Mouse (Mus musculus) thymus, postnatal 25 days (tissue): ENCODE results near the gene Cyp2d11.
"Not testable (repeated sequence)": the region's sequence is repeated elsewhere in the genome, so short reads cannot be mapped to it uniquely, and the experiment has no call there.

ENCODE experiments used
- DNase-seq: peaks from one replicate; pipeline ENCODE4 v3.0.0; 2022

The Cyp2d11 gene

GRCm38 (mm10) chr15:82379871-82380713 lies 13.7 kb downstream of the Cyp2d11 start, which contains the start of gene Cyp2d22:
TSS of gene Cyp2d22 (minus strand) at chr15:82380260.
- DNase-seq = peak; percentile 39

DNA sequence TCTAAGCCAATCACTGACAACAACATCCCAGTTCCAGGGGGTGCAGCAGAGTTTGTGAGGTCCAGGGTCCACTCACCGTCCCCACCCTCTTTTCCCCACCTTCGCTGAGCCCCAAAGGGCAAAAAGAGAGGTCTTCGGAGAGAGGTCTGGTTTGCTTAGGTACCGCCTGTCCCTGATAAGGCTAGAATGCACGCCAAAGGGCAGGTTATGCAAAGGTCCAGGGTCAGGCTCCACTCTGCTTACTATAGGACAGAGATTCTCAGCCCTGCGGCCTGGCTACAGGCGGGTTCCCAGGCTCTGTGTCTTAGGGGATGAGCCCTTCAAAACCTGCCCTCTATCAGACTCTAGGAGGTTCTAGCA lies 14.3 kb downstream of the Cyp2d11 start:
- no peak for DNase-seq

- DNase-seq = no peak
These were observed 15.3 kb downstream of the Cyp2d11 start for GRCm38 (mm10) chr15:82378261-82379180.

- no peak for DNase-seq
These were observed 16.1 kb downstream of the Cyp2d11 start for GRCm38 (mm10) chr15:82377701-82378100.

GRCm38 (mm10) chr15:82376393-82377138 lies 17.3 kb downstream of the Cyp2d11 start:
- DNase-seq = no peak

GRCm38 (mm10) chr15:82375855-82376254 lies 18.0 kb downstream of the Cyp2d11 start:
- no peak for DNase-seq

DNA sequence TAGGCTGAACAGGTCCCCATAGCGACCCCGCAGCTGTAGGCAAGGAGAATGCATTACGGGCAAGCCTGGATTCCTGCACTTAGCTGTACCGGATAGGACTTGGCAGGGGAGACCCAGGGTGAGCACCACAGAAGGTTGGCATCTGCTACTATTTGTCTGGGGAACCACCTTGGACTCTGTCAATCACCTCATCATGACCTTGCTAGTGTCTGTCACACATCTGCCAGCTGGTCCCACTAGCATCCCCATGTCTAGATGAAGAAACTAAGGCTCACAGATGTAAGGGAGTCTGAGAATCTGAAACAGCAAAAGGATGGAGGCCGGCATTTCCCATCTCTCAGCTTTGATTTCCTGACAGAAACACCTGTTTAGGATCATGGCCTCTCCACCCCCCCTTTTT lies 19.4 kb downstream of the Cyp2d11 start:
- DNase-seq = no peak

DNA sequence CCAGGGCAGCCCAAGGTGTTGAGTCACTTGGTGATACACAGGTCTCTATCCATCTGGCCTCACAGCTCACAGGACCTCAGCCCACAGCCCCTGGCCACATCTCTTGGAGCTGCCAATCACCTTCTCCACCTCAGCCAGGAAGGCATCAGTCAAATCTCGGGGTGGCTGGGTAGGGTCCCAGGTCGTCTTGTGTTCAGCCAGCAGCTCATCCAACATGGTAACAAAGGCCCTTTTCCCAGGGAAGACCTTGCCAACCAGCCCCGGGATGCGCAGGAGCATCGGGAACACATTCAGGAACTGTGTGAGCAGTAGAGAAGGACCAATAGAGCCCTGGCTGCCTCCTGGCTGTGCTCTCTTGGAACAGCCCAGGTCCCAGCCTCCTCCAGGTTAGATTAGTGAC lies 20.8 kb downstream of the Cyp2d11 start:
- DNase-seq = no peak

- no peak for DNase-seq
These were observed 21.4 kb downstream of the Cyp2d11 start for GRCm38 (mm10) chr15:82372446-82372845.

DNA sequence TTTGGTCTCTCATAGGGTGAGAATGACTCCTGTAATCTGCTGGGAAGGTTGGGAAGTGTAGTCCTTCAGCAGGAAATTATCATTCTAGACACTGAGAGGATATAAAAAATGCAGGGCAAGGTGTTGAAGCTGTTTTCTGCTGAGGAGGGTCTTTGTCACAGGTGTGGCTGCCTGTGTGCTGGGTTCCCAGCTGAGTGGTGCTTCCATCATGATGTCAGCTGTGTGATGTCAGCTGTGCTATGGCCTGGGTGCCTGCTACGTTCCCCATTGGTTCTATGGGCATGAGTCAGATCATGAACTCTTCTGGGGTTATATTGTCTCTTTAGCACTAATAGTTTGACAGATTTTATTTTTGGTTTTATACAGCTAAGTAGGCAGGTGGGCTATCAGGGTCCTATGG lies 25.0 kb downstream of the Cyp2d11 start:
- DNase-seq = no peak

- DNase-seq = no peak
These were observed 25.7 kb downstream of the Cyp2d11 start for GRCm38 (mm10) chr15:82368146-82368545.

GRCm38 (mm10) chr15:82364561-82364960 lies 29.3 kb downstream of the Cyp2d11 start:
- not testable (repeated sequence) for DNase-seq

GRCm38 (mm10) chr15:82363801-82364200 lies 30.0 kb downstream of the Cyp2d11 start:
- DNase-seq = not testable (repeated sequence)

DNA sequence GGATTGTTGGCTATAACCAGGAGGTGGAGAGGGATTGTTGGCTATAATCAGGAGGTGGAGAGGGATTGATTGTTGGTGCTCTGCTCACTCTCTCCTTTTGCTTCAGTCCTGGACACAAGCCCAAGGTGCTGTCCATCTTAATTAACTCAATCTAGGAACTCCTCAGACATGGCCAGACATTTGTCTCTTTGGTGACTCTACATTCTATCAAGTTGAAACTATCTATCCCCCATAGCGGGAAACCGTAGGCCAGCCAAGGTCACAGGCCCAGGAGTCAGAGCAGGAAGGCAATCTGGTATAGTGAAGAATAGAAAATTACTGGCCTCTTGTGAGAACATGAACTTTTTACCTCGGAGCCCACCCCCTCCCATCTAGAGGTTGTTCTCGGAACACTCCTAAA lies 31.6 kb downstream of the Cyp2d11 start:
- no peak for DNase-seq

DNA sequence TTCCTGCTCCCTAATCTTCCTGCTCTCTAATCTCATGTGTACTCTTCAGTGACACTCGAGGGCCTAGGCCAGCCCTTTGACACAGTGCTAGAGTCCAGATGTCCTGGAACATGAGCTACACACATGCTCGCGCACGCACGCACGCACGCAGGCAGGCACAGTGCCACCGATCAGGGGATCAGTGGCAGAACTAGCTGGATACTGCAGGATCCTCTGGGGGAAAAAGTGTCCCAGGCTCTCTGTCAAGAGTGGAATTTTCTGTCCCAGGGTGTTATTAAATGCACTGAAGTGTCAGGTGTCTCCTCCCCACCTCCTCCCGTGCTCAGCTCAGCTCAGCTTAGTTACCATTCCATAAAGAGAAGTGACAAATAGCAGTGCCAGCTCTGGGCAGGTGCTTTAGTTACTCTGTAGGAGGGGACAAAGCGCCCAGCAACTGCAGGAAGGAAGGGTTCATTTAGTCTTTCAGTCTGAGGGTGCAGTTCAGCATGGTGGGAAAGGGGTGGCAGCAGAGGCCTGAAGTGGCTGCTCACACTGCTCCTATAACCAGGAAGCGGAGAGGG lies 32.3 kb downstream of the Cyp2d11 start:
- DNase-seq = peak; percentile 37

- DNase-seq = no peak
These were observed 35.2 kb downstream of the Cyp2d11 start for GRCm38 (mm10) chr15:82358431-82359260.

DNA sequence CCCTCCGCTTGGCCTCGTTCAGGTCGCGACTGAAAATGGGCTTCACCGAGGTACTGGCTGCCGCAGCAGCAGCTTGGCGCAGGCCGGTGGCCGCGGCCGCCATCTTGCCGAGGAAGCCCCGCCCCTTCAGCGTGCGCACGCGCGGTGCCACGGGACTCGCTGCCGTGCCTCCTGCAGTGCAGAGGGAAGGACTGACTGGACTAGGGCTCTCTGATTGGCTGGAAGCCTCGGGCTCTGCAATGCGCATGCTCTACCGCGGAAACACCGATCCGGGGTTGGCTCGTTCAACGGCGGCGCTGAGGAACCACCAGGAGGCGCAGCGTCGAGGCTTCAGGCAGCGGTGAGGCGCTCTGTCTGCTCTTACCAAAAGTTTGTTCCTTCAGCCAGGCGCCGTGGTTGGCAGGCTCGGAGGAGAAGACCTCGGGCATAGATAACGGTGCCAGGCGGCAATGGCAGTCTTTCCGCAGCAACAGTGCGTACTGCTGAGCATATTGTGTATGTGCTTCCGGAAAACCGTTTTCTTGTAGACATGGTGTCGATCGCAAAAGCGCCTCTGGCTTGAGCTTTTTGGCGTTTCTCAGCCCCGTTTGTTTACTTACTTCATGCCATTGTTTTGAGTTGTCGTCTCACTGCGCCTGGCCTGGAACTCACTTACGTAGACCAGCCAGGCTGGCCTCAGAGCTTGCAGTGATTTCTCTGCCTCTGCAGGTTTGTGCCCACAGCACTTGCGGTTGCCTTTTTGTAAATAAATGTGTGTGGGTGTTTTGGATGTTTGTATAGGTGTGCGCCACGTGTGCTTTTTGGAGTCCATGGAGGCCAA lies 39.5 kb downstream of the Cyp2d11 start, which contains the start of gene Ndufa6:
Gene Ndufa6, minus strand, starts transcription at position 197 of the 820 bp plus-strand sequence.
- DNase-seq = peak; percentile 96

DNA sequence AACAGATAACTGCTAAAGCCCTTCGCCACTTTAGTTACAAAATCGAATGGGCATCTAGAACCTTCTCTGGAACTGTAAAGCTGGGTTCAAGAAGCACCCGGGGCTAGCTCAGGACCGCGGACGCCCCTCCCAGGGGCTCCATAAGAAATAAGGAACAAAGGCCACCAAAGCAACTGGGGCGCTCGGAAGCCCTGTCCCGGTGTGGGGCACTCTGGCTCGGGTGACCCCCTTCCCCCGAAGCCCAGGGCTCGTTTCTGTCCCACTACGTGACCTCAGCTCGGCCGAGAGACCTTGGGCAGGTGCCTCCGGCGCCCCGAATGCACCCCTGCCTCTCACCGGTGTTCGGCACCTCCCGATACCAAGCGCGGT lies 40.1 kb downstream of the Cyp2d11 start:
- no peak for DNase-seq

GRCm38 (mm10) chr15:82353078-82353744 lies 40.6 kb downstream of the Cyp2d11 start:
- peak; percentile 22 for DNase-seq

GRCm38 (mm10) chr15:82351480-82351879 lies 42.3 kb downstream of the Cyp2d11 start:
- no peak for DNase-seq
